Mouse (Mus musculus) midbrain, embryonic 15.5 days (tissue): Measurements from ENCODE around the gene Chchd4. TPM values are rescaled to one million over a fixed set of nuclear protein-coding genes. Genes with fewer than 3 reads are reported as not detected.

ENCODE experiments used
- ATAC-seq: fragments of 200-750 bp; cut with Nextera tagmentation; replicated peaks from 2 replicates; pipeline ENCODE4 v1.8.0; 2017; ENCODE audit warnings: moderate TSS enrichment
- H3K27ac ChIP-seq: fragments of 300-500 bp; sonication (generic); 2 replicates; pipeline ENCODE4 v1.5.1; 2015; ENCODE audit warnings: mild to moderate bottlenecking, inconsistent platforms
- H3K27me3 ChIP-seq: fragments of 300-500 bp; sonication (generic); replicated peaks from 2 replicates; pipeline ENCODE4 v1.6.1; 2015; ENCODE audit warnings: inconsistent platforms
- H3K36me3 ChIP-seq: fragments of 300-500 bp; sonication (generic); replicated peaks from 2 replicates; pipeline ENCODE4 v1.6.1; 2015; ENCODE audit warnings: inconsistent platforms
- H3K4me1 ChIP-seq: fragments of 300-500 bp; sonication (generic); 2 replicates; pipeline ENCODE4 v1.6.1; 2015; ENCODE audit warnings: inconsistent platforms
- H3K4me2 ChIP-seq: fragments of 300-500 bp; sonication (generic); 2 replicates; pipeline ENCODE4 v1.6.1; 2015; ENCODE audit warnings: inconsistent platforms, mild to moderate bottlenecking, moderate library complexity
- H3K4me3 ChIP-seq: fragments of 300-500 bp; sonication (generic); 2 replicates; pipeline ENCODE4 v1.5.1; 2015; ENCODE audit warnings: mild to moderate bottlenecking, inconsistent platforms
- H3K9ac ChIP-seq: fragments of 300-500 bp; sonication (generic); 2 replicates; pipeline ENCODE4 v1.6.1; 2015; ENCODE audit warnings: mild to moderate bottlenecking, inconsistent platforms
- H3K9me3 ChIP-seq: fragments of 300-500 bp; sonication (generic); 2 replicates; pipeline ENCODE4 v1.6.1; 2016; ENCODE audit warnings: inconsistent platforms
- WGBS: fragments of 180-500 bp; shearing (Covaris S2); methylation state at CpG from one replicate; pipeline ENCODE4 v1.1.7; 2015; ENCODE audit warnings: mixed read lengths; 5-methylcytosine and 5-hydroxymethylcytosine counted together
- polyA plus RNA-seq: library from polyadenylated mRNA; unstranded; fragments of >200 nt; fragmentation: Nextera tagmentation; extraction: Ambion mirVana; gene quantifications from 2 replicates; pipeline ENCODE4 v1.2.1, GENCODE M21; 2015

Chchd4 gene
- polyA plus RNA-seq, 1 experiment from 2014 or later, result 40.7 TPM

DNA sequence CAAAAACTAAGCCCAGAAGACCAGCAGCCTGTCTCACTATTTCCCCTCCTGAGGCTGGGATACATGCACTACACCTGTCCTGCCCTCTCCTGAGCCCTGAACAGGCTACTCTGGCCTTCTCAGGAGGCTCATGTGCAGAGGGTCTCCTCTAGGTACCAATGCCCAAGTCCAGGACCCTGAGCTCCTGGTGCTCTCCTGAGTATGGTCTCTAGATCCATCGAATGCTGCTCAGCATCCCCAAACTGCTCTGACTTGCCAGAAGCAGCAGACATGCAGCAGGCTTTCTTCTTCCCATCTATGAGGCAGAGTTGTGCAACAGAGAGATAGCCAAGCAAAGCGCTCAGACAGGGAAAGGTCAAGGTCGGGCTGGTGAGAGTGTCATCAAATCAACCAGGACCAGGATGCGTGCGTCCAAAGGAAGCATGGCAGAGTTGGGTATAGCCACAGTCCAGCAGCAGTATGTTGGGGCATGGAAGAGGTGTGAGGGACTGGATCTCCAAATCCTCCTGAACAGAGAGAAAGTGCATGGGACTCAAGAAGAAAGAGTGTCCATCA lies 56.0 kb downstream of the Chchd4 start:
- H3K4me3 ChIP-seq, result no peak overlapping the region
- no peaks in the 10 kb centered on the region for H3K4me1 ChIP-seq
- H3K36me3 ChIP-seq, result no peaks in the 10 kb centered on the region
- no peak overlapping the region for H3K27ac ChIP-seq
- no peak overlapping the region for H3K9ac ChIP-seq
- H3K4me2 ChIP-seq, result no peak overlapping the region
- 83% methylated on average over 5 of the region's 5 CpGs for WGBS
- ATAC-seq, result no peak
- no peaks in the 10 kb centered on the region for H3K9me3 ChIP-seq
- peaks cover 22% of the 10 kb centered on the region for H3K27me3 ChIP-seq

GRCm38 (mm10) chr6:91416146-91416545 lies 57.2 kb downstream of the Chchd4 start:
- Histone ChIP-seq H3K4me1 (no peaks in the 10 kb centered on the region), H3K9ac (no peak overlapping the region), H3K9me3 (no peaks in the 10 kb centered on the region), H3K4me3 (no peak overlapping the region), H3K36me3 (no peaks in the 10 kb centered on the region), H3K27me3 (peaks cover 24% of the 10 kb centered on the region), H3K27ac (no peak overlapping the region), H3K4me2 (no peak overlapping the region)
- ATAC-seq, result no peak
- 81% methylated on average over 4 of the region's 4 CpGs for WGBS

GRCm38 (mm10) chr6:91414890-91415289 lies 58.5 kb downstream of the Chchd4 start:
- Histone ChIP-seq H3K9me3 (no peaks in the 10 kb centered on the region), H3K4me3 (no peak overlapping the region), H3K27me3 (peaks cover 27% of the 10 kb centered on the region), H3K4me2 (no peak overlapping the region), H3K4me1 (peaks cover 12% of the 10 kb centered on the region), H3K36me3 (no peaks in the 10 kb centered on the region), H3K27ac (no peak overlapping the region), H3K9ac (no peak overlapping the region)
- WGBS, result 2% methylated on average over 4 of the region's 4 CpGs
- ATAC-seq, result no peak

Other genes with a start within 250 kb of the Chchd4 start
- 12.5 and 13.1 TPM in 2 replicates for gene Wnt7a, start 62.2 kb downstream of the Chchd4 start, polyA plus RNA-seq
- 51.6 and 52.0 TPM in 2 replicates for gene Tmem43, start 157 bp upstream of the Chchd4 start, polyA plus RNA-seq
- gene Xpc, start 42.3 kb upstream of the Chchd4 start, polyA plus RNA-seq, result 20.6 and 21.9 TPM in 2 replicates
- gene Lsm3, start 42.4 kb upstream of the Chchd4 start, polyA plus RNA-seq, result 149 and 152 TPM in 2 replicates
- 117 and 123 TPM in 2 replicates for gene Slc6a6, start 210.5 kb upstream of the Chchd4 start, polyA plus RNA-seq